Mouse (Mus musculus) ovary, postnatal 36 days (tissue): Measurements from ENCODE around the gene Ncdn.

Experiments
- DNase-seq: peaks from one replicate; pipeline ENCODE4 v3.0.0; 2022; ENCODE audit warnings: low spot score, mixed read lengths

The Ncdn gene

GRCm38 (mm10) chr4:126752608-126753141 is 563 bp downstream of the Ncdn start:
- DNase-seq: peak; percentile 16

DNA sequence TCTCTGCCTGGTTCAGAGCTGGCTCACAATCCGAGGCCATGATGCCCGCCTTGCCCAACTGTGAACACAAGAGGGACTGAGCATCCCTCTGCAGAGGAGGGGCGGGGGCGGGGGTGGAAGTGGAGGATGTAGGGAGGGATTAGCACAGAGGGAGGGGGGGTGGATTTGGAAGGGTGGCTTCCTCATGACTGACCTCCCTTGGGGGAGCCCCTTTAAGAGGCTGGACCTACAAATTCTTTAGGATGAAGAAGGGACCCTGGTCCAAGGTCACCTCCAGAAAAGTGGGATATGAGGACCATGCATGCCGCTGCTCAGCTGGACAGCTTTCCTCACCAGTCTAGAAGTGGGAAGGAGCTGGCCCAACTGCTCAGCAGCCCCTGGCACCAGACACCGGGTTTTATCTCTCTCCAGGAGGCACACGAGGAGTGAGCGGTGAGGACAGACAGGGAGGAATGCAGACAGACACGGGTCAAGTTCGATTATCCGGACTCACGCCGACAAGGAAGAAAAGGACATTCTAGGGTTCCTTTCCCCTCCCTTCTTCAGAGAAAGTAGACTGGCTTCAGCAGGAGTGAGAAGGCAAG is 1.1 kb downstream of the Ncdn start:
- DNase-seq: no peak

GRCm38 (mm10) chr4:126751556-126752023 is 1.6 kb downstream of the Ncdn start:
- DNase-seq: no peak

- DNase-seq: no peak
Observed at GRCm38 (mm10) chr4:126750863-126751555, 2.2 kb downstream of the Ncdn start.

DNA sequence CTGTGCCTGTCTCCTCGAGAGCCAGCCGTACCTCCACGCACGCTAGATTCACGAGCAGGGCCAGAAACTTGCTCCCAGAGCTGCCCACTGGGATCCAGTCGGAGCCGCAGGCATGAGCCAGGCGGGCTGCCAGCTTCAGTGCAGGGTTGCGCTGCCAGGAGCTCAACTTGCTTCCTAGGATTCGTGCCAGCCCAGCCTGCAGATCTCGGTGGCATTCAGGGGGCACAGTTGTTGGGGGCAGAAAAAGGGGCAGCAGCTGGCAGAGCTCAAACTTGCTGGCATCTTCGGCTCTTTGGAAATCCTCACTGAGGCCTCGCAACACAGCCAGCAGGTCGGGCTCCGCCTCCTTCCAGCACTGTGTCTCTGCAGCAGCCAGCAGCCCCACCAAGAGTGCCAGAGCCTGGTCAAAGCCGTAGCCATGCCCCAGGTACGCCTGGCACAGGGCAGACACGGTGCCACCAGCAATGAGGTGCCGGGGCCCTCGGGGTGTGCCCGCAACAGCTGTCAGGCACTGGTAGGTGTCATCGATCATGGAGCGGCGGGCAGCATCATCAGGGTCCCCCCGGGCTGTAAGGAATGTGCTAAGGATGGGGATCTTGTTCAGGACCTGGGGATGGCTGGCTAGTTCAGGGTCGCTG is 3.1 kb downstream of the Ncdn start:
- peak; percentile 39 for DNase-seq

GRCm38 (mm10) chr4:126749553-126749952 is 3.7 kb downstream of the Ncdn start:
- DNase-seq: no peak

DNA sequence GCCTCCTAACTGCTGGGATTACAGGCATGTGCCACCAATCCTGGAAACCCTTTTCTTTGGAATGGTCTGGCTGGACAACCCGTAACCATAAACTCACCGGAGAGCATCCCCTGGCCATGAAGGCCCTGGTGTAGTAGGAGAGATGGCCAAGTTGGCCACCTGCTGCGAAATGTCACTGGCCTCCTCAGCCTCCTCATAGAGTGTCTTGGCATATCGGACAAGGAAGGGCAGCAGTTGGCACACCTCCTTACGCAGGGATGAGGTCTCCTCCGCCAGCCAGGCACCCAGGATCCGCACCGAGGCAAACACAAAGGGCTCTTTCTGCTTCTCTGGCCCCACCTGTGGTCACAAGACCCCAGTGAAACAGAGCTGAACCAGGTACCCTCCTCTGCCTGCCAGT is 4.9 kb downstream of the Ncdn start:
- no peak for DNase-seq

- no peak for DNase-seq
Observed at GRCm38 (mm10) chr4:126746194-126746840, 6.9 kb downstream of the Ncdn start.

GRCm38 (mm10) chr4:126745506-126746193 is 7.6 kb downstream of the Ncdn start:
- DNase-seq: peak; percentile 30

GRCm38 (mm10) chr4:126744831-126745230 is 8.4 kb downstream of the Ncdn start:
- DNase-seq: no peak

DNA sequence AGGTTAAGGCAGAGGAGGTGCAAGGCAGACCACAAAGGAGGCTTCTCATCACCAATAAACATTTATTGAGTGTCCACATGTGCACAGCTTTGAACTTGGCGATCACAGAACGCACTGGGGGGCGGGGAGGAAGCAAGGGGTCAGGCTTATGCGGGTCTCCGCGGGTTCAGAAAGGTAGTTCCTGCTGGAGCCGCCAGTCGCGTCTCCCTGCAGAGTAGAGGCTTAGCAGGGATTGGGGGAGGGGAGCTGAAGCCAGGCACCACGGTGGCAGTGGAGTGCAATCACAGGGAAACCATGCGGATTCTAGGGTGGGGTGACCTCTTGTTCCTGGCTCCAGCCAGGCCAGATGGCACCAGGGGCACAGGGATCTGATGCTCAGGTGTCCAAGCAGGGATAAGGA is 9.5 kb downstream of the Ncdn start:
- DNase-seq: no peak

DNA sequence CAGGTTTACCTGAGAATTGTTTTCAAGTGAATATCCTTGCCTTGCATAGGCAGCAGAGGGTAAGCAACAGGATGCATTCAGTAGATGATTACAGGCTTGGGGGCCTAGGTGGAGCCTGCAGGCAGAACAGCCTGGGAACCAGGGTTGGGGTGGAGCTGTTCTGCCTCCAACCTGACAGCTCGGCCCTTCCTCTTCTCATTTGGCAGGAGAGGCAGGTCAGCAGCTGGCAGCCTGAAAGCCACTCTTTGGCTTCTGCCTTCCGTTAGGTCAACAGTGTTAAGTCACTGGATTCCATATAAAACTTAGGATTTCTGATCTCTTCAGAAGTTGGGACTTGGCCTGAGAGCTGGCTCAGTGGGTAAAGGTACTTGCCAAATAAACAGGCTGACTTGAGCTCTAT is 10.3 kb downstream of the Ncdn start:
- no peak for DNase-seq

DNA sequence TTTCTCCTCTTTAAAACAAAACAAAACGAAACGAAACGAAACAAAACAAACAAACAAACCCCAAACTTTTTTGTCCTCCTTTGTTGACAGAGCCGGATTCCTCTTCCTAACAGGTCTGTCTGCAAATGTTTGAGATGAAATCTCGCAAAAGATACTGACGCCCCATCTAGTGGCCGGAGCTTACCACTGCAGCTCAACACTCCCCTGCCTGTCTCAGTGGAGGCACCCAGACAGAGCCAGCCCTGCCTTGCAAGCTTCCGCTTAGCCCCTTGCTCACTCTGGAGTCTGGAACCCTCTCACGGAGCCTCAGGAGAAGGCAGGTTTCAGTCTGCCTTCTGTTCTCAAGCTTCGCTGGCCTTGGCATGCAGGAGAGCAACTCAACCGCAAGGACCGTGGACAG is 11.8 kb downstream of the Ncdn start:
- peak; percentile 73 for DNase-seq

DNA sequence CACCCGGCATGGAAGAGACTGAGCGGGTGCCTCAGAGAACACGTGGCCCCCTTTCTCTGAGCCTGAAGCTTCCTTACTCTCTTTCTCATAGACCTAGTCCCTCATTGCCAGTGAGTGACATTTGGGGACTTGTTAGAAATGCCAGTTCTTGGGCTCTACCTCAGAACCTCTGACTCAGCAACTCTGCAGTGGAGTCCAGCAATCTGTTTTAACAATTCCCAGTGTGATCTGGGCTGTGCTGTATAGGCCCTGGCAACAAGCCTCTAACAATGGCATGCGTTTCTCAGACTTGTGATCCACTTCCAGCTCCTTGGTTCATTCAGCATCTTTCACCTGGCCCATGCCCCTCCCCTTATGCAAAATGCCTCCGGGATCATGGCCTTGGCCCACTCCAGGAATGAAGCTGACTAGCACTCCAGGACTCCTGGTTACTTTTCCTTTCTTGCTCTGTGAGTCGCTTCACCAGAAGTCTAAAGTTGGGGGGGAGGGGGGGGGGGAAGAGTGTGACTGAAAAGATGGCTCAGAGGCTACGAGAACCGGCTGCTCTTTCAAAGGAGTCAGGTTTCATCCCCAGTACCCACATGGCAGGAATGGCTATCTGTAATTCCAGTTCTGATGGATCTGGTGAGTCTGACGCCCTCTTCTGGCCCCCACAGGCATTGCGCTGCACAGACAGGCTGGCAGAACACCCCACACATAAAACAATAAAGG is 13.1 kb downstream of the Ncdn start:
- no peak for DNase-seq

DNA sequence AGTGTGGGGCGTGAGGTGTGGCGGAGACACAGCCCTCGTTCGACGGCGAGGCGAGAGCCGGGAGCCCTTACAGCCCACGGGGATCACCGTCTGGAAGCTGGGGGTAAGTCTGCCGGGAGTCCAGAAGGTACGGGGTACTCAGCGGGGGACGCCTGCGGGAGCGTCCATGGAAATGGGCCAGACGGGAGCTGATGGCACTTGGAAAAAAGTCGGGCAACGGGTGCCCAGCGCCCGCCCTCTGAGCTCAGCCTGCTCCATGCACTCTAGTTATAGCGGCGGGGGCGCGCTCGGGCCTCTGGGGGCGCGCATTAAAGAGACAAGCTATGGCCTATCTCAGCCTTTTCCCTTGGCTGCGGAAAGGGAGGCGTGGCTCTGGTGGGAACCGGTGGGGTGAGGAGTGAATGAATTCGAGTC is 17.2 kb downstream of the Ncdn start, which contains the start of gene Tfap2e:
Gene Tfap2e, minus strand, starts transcription at position 240 of the 414 bp plus-strand sequence.
- peak; percentile 29 for DNase-seq

- DNase-seq: no peak
Observed at GRCm38 (mm10) chr4:126735382-126736000, 17.7 kb downstream of the Ncdn start.

DNA sequence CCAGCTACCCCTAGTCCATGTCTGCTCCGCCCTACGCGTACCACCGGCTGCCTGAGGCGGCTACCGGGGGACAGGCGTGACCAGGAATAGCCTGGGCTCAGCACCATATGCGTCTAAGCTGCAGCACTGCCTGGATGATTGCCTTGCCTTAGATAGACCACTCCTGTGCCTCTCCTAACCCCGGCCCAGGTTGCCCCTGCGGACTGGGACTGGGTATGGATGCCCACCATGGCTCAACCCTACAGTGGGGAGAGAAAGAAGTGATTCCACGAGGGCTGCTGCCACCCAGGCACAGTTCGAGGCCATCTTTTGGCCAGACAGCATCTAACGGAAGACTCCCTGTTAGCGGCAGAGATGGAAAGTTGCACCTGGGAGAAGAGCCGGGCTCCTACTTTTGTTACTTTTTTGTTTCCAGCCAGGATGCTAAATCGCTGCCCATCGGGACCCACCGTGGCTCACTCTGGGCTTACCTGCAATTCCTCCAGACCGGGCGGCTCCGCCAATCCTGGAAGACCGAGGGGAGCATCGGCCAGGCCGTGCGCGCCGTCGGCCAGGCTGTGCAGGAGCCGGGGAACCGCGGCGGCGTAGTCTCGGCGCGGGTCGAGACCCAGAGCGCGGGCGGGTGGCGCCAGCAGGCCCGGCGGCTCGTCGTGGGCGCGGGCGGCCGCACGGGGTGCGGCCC is 18.4 kb downstream of the Ncdn start:
- DNase-seq: no peak

GRCm38 (mm10) chr4:126734001-126734603 is 19.1 kb downstream of the Ncdn start:
- no peak for DNase-seq

GRCm38 (mm10) chr4:126732531-126733380 is 20.5 kb downstream of the Ncdn start:
- no peak for DNase-seq
